Mouse (Mus musculus) testis, adult 2 months (tissue): ENCODE measurements around the gene Lif. TPM values are rescaled to one million over a fixed set of nuclear protein-coding genes. Genes with fewer than 3 reads are reported as not detected.

Source experiments
- H3K27ac ChIP-seq: fragments of 200-500 bp; 2 replicates; pipeline ENCODE4 v1.5.1; 2012; ENCODE audit warnings: low read depth, low read length; ENCODE audit not compliant: control insufficient read depth, insufficient read depth
- H3K27me3 ChIP-seq: fragments of 200-500 bp; 2 replicates; pipeline ENCODE4 v1.6.1; 2012; ENCODE audit warnings: mild to moderate bottlenecking, low read length, moderate library complexity; ENCODE audit not compliant: control insufficient read depth, insufficient read depth
- H3K36me3 ChIP-seq: fragments of 200-500 bp; 2 replicates; pipeline ENCODE4 v1.6.1; 2012; ENCODE audit warnings: mild to moderate bottlenecking, low read length; ENCODE audit not compliant: control insufficient read depth, insufficient read depth
- H3K4me1 ChIP-seq: fragments of 200-500 bp; 2 replicates; pipeline ENCODE4 v1.6.1; 2012; ENCODE audit warnings: low read length; ENCODE audit not compliant: control insufficient read depth, insufficient read depth
- H3K4me3 ChIP-seq: fragments of 200-500 bp; 2 replicates; pipeline ENCODE4 v1.5.1; 2012; ENCODE audit warnings: low read depth, mild to moderate bottlenecking, low read length, moderate library complexity, mixed read lengths; ENCODE audit not compliant: control insufficient read depth
- CTCF ChIP-seq: fragments of 200-500 bp; IDR thresholded peaks from 2 replicates; pipeline ENCODE4 v1.5.1; 2012; ENCODE audit warnings: low read depth, mild to moderate bottlenecking, inconsistent platforms, low read length, moderate library complexity; ENCODE audit not compliant: control insufficient read depth, insufficient read depth, insufficient replicate concordance
- POLR2A ChIP-seq: fragments of 200-500 bp; IDR thresholded peaks from 2 replicates; pipeline ENCODE4 v1.6.1; 2012; ENCODE audit warnings: low read depth, mild to moderate bottlenecking, inconsistent platforms, low read length, moderate library complexity; ENCODE audit not compliant: control insufficient read depth
- polyA plus RNA-seq: library from polyadenylated mRNA; depleted of rRNA; stranded (reverse); fragments of >200 nt; gene quantifications from 2 replicates; pipeline ENCODE4 v1.2.3, GENCODE M21; 2012

Lif gene
- polyA plus RNA-seq, 1 experiment, result 0.21 TPM

DNA sequence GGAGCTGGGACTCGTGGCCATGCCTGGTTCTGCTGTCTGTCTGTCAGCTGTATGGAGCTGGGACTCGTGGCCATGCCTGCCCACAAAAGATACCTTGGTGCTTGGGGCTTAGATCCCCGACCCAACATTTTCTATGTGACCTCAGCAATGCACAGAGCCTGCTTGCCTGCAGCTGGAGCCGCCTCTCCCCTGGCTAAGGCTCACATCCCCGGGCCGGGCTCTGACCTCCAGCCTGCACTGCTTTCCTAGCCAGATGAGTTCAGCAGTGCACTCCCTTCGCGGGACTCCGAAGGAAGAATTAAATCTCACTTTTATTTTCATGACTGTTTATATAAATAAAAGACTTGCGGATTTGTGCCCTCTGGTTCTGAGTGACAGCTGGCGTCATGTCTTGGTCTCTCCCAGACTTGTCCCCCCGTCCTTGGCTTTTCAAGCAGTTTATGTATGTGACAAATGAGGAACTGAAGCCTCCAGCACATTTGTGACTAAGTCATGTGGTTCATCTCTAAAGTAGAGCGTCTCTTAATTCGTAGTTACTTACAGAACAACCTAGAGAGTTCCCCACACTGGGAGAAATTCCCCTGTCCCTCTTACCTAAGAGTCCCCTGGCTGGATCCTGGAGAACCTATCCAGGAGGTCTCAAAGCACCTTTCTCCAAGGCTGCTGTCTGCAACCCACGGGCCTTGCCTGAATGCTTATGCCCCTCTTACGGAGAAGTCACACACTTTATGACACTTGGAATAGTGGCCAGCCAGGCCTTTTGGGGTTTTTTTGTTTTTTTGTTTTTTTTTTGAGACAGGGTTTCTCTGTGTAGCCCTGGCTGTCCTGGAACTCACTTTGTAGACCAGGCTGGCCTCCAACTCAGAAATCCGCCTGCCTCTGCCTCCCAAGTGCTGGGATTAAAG lies 35.1 kb upstream of the Lif start:
- no peak for TF ChIP-seq CTCF
- TF ChIP-seq POLR2A, result no peak
- no peak overlapping the region for H3K4me3 ChIP-seq
- no peaks in the 10 kb centered on the region for H3K27me3 ChIP-seq
- peaks cover 16% of the 10 kb centered on the region for H3K4me1 ChIP-seq
- no peaks in the 10 kb centered on the region for H3K36me3 ChIP-seq
- no peak overlapping the region for H3K27ac ChIP-seq

- Histone ChIP-seq H3K4me3 (no peak overlapping the region), H3K36me3 (no peaks in the 10 kb centered on the region), H3K27me3 (no peaks in the 10 kb centered on the region), H3K27ac (no peak overlapping the region), H3K4me1 (peaks cover 8% of the 10 kb centered on the region)
- no peak for TF ChIP-seq POLR2A
- no peak for TF ChIP-seq CTCF
Observed at GRCm38 (mm10) chr11:4223393-4224188, 33.8 kb upstream of the Lif start.

GRCm38 (mm10) chr11:4224223-4224622 lies 33.1 kb upstream of the Lif start:
- Histone ChIP-seq H3K36me3 (no peaks in the 10 kb centered on the region), H3K27ac (no peak overlapping the region), H3K27me3 (no peaks in the 10 kb centered on the region), H3K4me1 (peaks cover 8% of the 10 kb centered on the region), H3K4me3 (no peak overlapping the region)
- TF ChIP-seq POLR2A (no peak), CTCF (no peak)

DNA sequence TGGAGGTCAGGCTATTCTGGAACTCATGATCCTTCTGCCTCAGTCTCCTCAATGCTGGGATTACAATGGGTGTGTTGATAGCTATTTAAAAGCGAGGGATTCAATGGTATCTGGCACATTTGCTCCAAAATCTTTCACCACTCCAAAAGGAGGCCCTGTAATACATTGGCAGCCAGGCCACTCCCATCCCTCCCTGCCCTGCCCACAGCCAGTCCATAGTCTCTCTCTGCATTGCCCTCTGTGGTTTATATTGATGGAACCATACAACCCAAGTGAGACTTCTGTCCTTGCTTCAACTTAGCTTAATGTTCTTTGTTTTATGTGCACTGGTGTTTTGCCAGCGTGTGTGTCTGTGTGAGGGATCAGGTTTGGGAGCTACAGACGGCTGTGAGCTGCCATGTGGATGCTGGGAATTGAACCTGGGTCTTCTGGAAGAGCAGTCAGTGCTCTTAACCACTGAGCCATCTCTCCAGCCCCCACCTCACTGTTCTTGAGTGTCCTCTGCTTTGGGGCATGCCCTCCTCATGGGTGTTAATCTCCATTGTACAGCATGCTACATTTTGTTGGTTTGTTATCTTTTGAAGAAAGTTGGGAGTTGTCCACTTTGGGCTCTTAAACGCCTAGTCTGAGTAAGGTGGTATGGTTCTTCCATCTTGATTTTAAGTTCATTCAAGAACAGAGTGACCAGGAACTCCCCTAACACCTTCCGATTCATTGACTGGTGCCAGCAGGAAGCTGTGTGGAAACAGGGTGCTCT lies 30.6 kb upstream of the Lif start:
- H3K27me3 ChIP-seq, result no peaks in the 10 kb centered on the region
- TF ChIP-seq POLR2A, result no peak
- no peak for TF ChIP-seq CTCF
- H3K27ac ChIP-seq, result no peak overlapping the region
- no peaks in the 10 kb centered on the region for H3K36me3 ChIP-seq
- peaks cover 5% of the 10 kb centered on the region for H3K4me1 ChIP-seq
- no peak overlapping the region for H3K4me3 ChIP-seq

- peaks cover 5% of the 10 kb centered on the region for H3K4me1 ChIP-seq
- no peaks in the 10 kb centered on the region for H3K27me3 ChIP-seq
- TF ChIP-seq POLR2A, result no peak
- no peak for TF ChIP-seq CTCF
- no peak overlapping the region for H3K27ac ChIP-seq
- H3K36me3 ChIP-seq, result no peaks in the 10 kb centered on the region
- H3K4me3 ChIP-seq, result no peak overlapping the region
Observed at GRCm38 (mm10) chr11:4228463-4228862, 28.9 kb upstream of the Lif start.

DNA sequence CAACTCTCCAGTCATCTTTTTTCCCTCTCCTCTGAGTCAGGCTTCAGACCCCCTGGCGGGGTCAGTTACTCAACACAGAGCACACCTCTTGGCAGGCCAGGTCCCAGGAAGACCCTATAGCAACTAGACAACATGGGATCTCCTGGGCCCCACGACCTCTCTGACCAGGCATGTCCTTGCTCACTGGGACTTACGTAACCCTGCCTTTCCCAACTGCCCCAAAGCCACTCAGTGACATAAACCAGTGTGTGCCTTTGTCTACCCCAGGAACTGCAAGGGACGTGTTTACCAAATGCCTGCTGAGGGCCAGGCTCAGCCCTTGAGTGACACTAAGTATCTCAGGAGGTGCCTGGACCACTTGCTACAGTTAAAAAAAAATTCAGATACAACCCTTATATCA lies 27.5 kb upstream of the Lif start:
- Histone ChIP-seq H3K27ac (no peak overlapping the region), H3K4me3 (no peak overlapping the region; the same call in 1 of the 2 replicates)

More for the DNA sequence above, 27.5 kb upstream of the Lif start:
- no peaks in the 10 kb centered on the region for H3K36me3 ChIP-seq
- peaks cover 5% of the 10 kb centered on the region for H3K4me1 ChIP-seq
- TF ChIP-seq POLR2A, result no peak; the same call in 1 of the 2 replicates
- no peak for TF ChIP-seq CTCF
- no peaks in the 10 kb centered on the region for H3K27me3 ChIP-seq
